Mouse (Mus musculus) erythroblast, embryonic 14.5 days (primary cell): ENCODE results near the gene Igf2bp3. TPM values are rescaled to one million over a fixed set of nuclear protein-coding genes. Genes with fewer than 3 reads are reported as not detected.

Experiments used
- H3K27me3 ChIP-seq: 2 replicates; pipeline ENCODE4 v1.6.1; 2012; ENCODE audit warnings: inconsistent platforms; ENCODE audit not compliant: control insufficient read depth
- H3K36me3 ChIP-seq: 2 replicates; pipeline ENCODE4 v1.6.1; 2012; ENCODE audit warnings: mild to moderate bottlenecking, inconsistent platforms; ENCODE audit not compliant: control insufficient read depth
- H3K4me1 ChIP-seq: 2 replicates; pipeline ENCODE4 v1.6.1; 2012; ENCODE audit warnings: inconsistent platforms; ENCODE audit not compliant: control insufficient read depth
- H3K4me3 ChIP-seq: replicated peaks from 2 replicates; pipeline ENCODE3; 2012; ENCODE audit warnings: moderate library complexity, mild to moderate bottlenecking, inconsistent platforms
- H3K9me3 ChIP-seq: 2 replicates; pipeline ENCODE4 v1.6.1; 2012; ENCODE audit warnings: low read length, inconsistent platforms, mixed read lengths; ENCODE audit not compliant: control insufficient read depth
- GATA1 ChIP-seq: IDR thresholded peaks from 2 replicates; pipeline ENCODE4 v1.6.1; 2012; ENCODE audit warnings: low read length, inconsistent platforms, mixed read lengths
- TAL1 ChIP-seq: IDR thresholded peaks from 3 replicates; pipeline ENCODE4 v1.6.1; 2012; ENCODE audit warnings: low read length, inconsistent platforms, mixed read lengths
- polyA plus RNA-seq: library from polyadenylated mRNA; stranded (reverse); fragments of >175 nt; gene quantifications from 2 replicates; pipeline ENCODE4 v1.2.3, GENCODE M21; 2012

Gene Igf2bp3
- polyA plus RNA-seq, 1 experiment: 0.58 TPM

GRCm38 (mm10) chr6:49221906-49222305 is 7.1 kb upstream of the Igf2bp3 start:
- Histone ChIP-seq H3K36me3 (peaks cover 2% of the 10 kb centered on the region; the same call in 1 of the 2 replicates), H3K27me3 (no peaks in the 10 kb centered on the region), H3K9me3 (no peaks in the 10 kb centered on the region), H3K4me3 (no peak overlapping the region), H3K4me1 (peaks cover 17% of the 10 kb centered on the region)
- TF ChIP-seq GATA1 (no peak), TAL1 (no peak)

GRCm38 (mm10) chr6:49219920-49220604 is 5.3 kb upstream of the Igf2bp3 start:
- no peak for TF ChIP-seq TAL1
- no peak for TF ChIP-seq GATA1

GRCm38 (mm10) chr6:49219001-49219560 is 4.3 kb upstream of the Igf2bp3 start:
- peak overlapping the region; percentile 68 for H3K4me3 ChIP-seq
- H3K4me1 ChIP-seq: peaks cover 25% of the 10 kb centered on the region
- no peaks in the 10 kb centered on the region for H3K36me3 ChIP-seq
- no peaks in the 10 kb centered on the region for H3K9me3 ChIP-seq
- H3K27me3 ChIP-seq: no peaks in the 10 kb centered on the region
- TF ChIP-seq TAL1 (no peak), GATA1 (no peak)

More at GRCm38 (mm10) chr6:49219920-49220604, 5.3 kb upstream of the Igf2bp3 start:
- H3K27me3 ChIP-seq: no peaks in the 10 kb centered on the region
- peaks cover 19% of the 10 kb centered on the region for H3K4me1 ChIP-seq
- peaks cover 2% of the 10 kb centered on the region; the same call in 1 of the 2 replicates for H3K36me3 ChIP-seq
- no peaks in the 10 kb centered on the region for H3K9me3 ChIP-seq
- peak overlapping the region; percentile 68 for H3K4me3 ChIP-seq

- TF ChIP-seq GATA1 (no peak), TAL1 (no peak)
- H3K36me3 ChIP-seq: no peaks in the 10 kb centered on the region
These were observed 3.6 kb upstream of the Igf2bp3 start for GRCm38 (mm10) chr6:49218275-49218802.

GRCm38 (mm10) chr6:49217581-49218274 is 3.0 kb upstream of the Igf2bp3 start:
- H3K27me3 ChIP-seq: peaks cover 12% of the 10 kb centered on the region
- peak overlapping the region; percentile 68 for H3K4me3 ChIP-seq

More at GRCm38 (mm10) chr6:49218275-49218802, 3.6 kb upstream of the Igf2bp3 start:
- Histone ChIP-seq H3K27me3 (peaks cover 6% of the 10 kb centered on the region), H3K9me3 (no peaks in the 10 kb centered on the region), H3K4me3 (peak overlapping the region; percentile 68), H3K4me1 (peaks cover 32% of the 10 kb centered on the region)

GRCm38 (mm10) chr6:49216811-49217542 is 2.2 kb upstream of the Igf2bp3 start:
- TF ChIP-seq GATA1 (no peak), TAL1 (no peak)
- peak overlapping the region; percentile 68 for H3K4me3 ChIP-seq
- H3K9me3 ChIP-seq: no peaks in the 10 kb centered on the region
- peaks cover 12% of the 10 kb centered on the region for H3K27me3 ChIP-seq
- no peaks in the 10 kb centered on the region for H3K36me3 ChIP-seq
- H3K4me1 ChIP-seq: peaks cover 38% of the 10 kb centered on the region

More at GRCm38 (mm10) chr6:49217581-49218274, 3.0 kb upstream of the Igf2bp3 start:
- no peaks in the 10 kb centered on the region for H3K9me3 ChIP-seq
- TF ChIP-seq TAL1 (no peak), GATA1 (no peak)
- H3K4me1 ChIP-seq: peaks cover 38% of the 10 kb centered on the region
- H3K36me3 ChIP-seq: no peaks in the 10 kb centered on the region

GRCm38 (mm10) chr6:49215748-49216585 is 1.2 kb upstream of the Igf2bp3 start:
- H3K4me1 ChIP-seq: peaks cover 38% of the 10 kb centered on the region
- H3K9me3 ChIP-seq: no peaks in the 10 kb centered on the region
- peaks cover 12% of the 10 kb centered on the region for H3K27me3 ChIP-seq
- peak overlapping the region; percentile 68 for H3K4me3 ChIP-seq
- H3K36me3 ChIP-seq: no peaks in the 10 kb centered on the region
- TF ChIP-seq TAL1: no peak
- no peak for TF ChIP-seq GATA1
